Mouse (Mus musculus): Measurements from ENCODE around the gene B3gnt5. TPM values are rescaled to one million over a fixed set of nuclear protein-coding genes. Genes with fewer than 3 reads are reported as not detected.
A peak's percentile ranks its signal among the peaks of the same experiment; 100 is the strongest.
"Not testable (repeated sequence)": the region's sequence is repeated elsewhere in the genome, so short reads cannot be mapped to it uniquely, and the experiment has no call there.

Gene B3gnt5
- polyA plus RNA-seq (2015; fragmentation: Nextera tagmentation; extraction: Ambion mirVana), result 3.4 and 4.7 TPM in 2 replicates

DNA sequence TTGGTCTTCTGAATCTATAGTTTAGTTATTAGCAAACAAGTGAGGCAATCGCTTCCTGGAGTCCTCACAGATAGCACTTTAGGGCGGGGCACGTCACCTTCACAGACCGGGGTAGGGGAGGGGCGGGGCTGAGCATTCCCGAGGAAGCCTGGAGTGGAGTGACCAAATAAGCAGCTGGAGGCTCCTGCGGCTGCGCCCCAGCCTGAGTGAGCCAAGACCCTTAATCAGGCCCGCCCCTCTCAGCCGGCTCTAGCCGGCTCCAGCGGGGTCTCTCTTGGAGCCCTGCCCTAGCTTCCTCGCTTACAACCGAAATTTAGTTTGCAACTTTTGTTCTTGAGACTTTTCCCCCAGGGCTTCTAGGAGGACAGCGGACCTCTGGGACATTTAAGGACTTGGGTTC is at the start of gene B3gnt5:
Gene B3gnt5, plus strand, starts transcription at position 135 of the 400 bp plus-strand sequence.
- Histone ChIP-seq H3K27ac (ENCODE audit: low read length) (0 out of 2 replicates have a peak within 1 kb of the TSS, but pooled peaks have one; percentile 35), H3K9ac (replicated peaks; ENCODE audit: low read depth) (peak within 1 kb of the TSS; percentile 42), H3K4me3 (ENCODE audit: low read depth, low read length) (peak within 1 kb of the TSS; percentile 58), H3K36me3 (ENCODE audit: insufficient read depth, low read length) (no peaks in the 10 kb centered on the region), H3K4me1 (ENCODE audit: insufficient read depth, low read depth, low read length) (no peaks in the 10 kb centered on the region), H3K4me2 (replicated peaks; ENCODE audit: low read depth, low read length) (peak within 1 kb of the TSS; percentile 98), H3K9me3 (ENCODE audit: low read length) (no peaks in the 10 kb centered on the region), H3K27me3 (replicated peaks; ENCODE audit: insufficient read depth, low read length) (no peaks in the 10 kb centered on the region)
- peak; percentile 92 for DNase-seq (ENCODE audit: low spot score)
- peak; percentile 96 for ATAC-seq
- WGBS, result under 1% methylated on average over 15 of the region's 15 CpGs
- TF ChIP-seq EP300 (IDR thresholded peaks at IDR 0.05) (no peak), CTCF (IDR thresholded peaks at IDR 0.05) (no peak)

DNA sequence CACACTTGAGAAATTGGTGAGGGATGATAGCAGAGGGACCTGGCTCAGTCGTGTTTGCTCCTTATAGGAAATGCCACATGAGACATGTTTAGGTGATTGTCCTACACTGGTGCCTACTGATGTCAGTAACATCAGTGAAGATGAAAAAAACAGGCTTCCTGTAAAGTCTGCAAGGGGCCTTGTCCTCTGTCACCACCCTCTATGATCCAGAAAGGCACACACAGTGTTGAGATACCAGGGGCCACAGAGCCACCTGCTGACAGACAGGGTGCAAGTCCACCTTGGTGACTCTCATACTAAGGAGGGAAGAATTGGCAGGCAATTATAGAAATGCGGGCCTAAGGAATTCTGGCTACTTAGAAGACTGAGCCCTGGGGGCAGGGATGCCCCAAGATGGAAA is 39.0 kb upstream of the B3gnt5 start:
- DNase-seq (ENCODE audit: low spot score) (peak; percentile 40), ATAC-seq (peak; percentile 35; the same call in 1 of the 2 replicates)
- Histone ChIP-seq H3K4me1 (ENCODE audit: insufficient read depth, low read depth, low read length) (no peaks in the 10 kb centered on the region), H3K36me3 (ENCODE audit: insufficient read depth, low read length) (no peaks in the 10 kb centered on the region), H3K4me3 (ENCODE audit: low read depth, low read length) (no peak overlapping the region), H3K27me3 (replicated peaks; ENCODE audit: insufficient read depth, low read length) (no peaks in the 10 kb centered on the region), H3K4me2 (replicated peaks; ENCODE audit: low read depth, low read length) (no peak overlapping the region), H3K9me3 (ENCODE audit: low read length) (no peaks in the 10 kb centered on the region), H3K27ac (ENCODE audit: low read length) (no peak overlapping the region), H3K9ac (replicated peaks; ENCODE audit: low read depth) (no peak overlapping the region)
- WGBS, result 36% methylated on average over 2 of the region's 2 CpGs
- peak; percentile 59 for TF ChIP-seq CTCF (IDR thresholded peaks at IDR 0.05)
- no peak for TF ChIP-seq EP300 (IDR thresholded peaks at IDR 0.05)

DNA sequence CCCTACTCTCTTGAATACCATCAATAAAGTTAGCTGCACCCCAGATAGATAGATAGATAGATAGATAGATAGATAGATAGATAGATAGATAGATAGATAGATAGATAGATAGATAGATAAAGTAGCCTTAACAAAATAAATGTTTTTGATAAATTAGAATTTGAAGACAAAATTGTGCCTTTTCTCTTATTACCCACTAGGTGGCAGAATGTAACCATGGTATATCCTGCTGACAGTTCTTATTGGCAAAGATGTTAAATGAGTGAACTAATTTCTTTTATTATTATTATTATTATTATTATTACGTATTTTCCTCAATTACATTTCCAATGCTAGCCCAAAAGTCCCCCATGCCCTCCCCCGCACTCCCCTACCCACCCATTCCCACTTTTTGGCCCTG is 35.9 kb upstream of the B3gnt5 start:
- not testable (repeated sequence) for H3K9me3 ChIP-seq (ENCODE audit: low read length); H3K4me2 ChIP-seq (replicated peaks; ENCODE audit: low read depth, low read length); H3K4me1 ChIP-seq (ENCODE audit: insufficient read depth, low read depth, low read length); H3K36me3 ChIP-seq (ENCODE audit: insufficient read depth, low read length); H3K27me3 ChIP-seq (replicated peaks; ENCODE audit: insufficient read depth, low read length); H3K9ac ChIP-seq (replicated peaks; ENCODE audit: low read depth); ATAC-seq; H3K27ac ChIP-seq (ENCODE audit: low read length); H3K4me3 ChIP-seq (ENCODE audit: low read depth, low read length)
- WGBS, result 38% methylated on average over 2 of the region's 2 CpGs
- peak; percentile 64 for DNase-seq (ENCODE audit: low spot score)
- TF ChIP-seq CTCF (IDR thresholded peaks at IDR 0.05), result peak; percentile 61

DNA sequence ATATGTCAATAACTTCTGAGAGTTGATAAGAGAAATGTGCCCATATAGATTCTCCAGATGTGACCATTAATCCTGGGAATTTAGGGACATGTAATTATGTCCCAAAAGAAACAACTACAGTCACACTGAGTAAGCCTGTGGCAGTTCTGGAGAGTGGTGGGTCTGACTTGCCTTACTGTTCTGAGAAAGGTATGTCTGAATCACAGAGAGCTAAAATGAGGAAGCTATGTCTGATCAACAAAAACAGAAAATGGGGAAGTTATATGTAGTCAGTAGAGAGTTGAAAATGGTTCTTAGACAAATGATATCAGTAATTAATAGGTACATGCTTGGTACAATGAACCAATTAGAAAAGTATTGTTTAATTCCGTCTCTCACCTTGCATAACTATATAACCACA is 27.1 kb upstream of the B3gnt5 start:
- H3K27me3 ChIP-seq (replicated peaks; ENCODE audit: insufficient read depth, low read length), result no peaks in the 10 kb centered on the region
- ATAC-seq (no peak), DNase-seq (ENCODE audit: low spot score) (no peak)
- TF ChIP-seq EP300 (IDR thresholded peaks at IDR 0.05) (no peak), CTCF (IDR thresholded peaks at IDR 0.05) (no peak)
- no peaks in the 10 kb centered on the region for H3K36me3 ChIP-seq (ENCODE audit: insufficient read depth, low read length)
- H3K9ac ChIP-seq (replicated peaks; ENCODE audit: low read depth), result no peak overlapping the region
- WGBS, result 85% methylated on average over 1 of the region's 1 CpGs
- no peaks in the 10 kb centered on the region for H3K4me1 ChIP-seq (ENCODE audit: insufficient read depth, low read depth, low read length)
- no peak overlapping the region for H3K27ac ChIP-seq (ENCODE audit: low read length)
- no peak overlapping the region for H3K4me3 ChIP-seq (ENCODE audit: low read depth, low read length)
- H3K9me3 ChIP-seq (ENCODE audit: low read length), result no peaks in the 10 kb centered on the region
- H3K4me2 ChIP-seq (replicated peaks; ENCODE audit: low read depth, low read length), result no peak overlapping the region

DNA sequence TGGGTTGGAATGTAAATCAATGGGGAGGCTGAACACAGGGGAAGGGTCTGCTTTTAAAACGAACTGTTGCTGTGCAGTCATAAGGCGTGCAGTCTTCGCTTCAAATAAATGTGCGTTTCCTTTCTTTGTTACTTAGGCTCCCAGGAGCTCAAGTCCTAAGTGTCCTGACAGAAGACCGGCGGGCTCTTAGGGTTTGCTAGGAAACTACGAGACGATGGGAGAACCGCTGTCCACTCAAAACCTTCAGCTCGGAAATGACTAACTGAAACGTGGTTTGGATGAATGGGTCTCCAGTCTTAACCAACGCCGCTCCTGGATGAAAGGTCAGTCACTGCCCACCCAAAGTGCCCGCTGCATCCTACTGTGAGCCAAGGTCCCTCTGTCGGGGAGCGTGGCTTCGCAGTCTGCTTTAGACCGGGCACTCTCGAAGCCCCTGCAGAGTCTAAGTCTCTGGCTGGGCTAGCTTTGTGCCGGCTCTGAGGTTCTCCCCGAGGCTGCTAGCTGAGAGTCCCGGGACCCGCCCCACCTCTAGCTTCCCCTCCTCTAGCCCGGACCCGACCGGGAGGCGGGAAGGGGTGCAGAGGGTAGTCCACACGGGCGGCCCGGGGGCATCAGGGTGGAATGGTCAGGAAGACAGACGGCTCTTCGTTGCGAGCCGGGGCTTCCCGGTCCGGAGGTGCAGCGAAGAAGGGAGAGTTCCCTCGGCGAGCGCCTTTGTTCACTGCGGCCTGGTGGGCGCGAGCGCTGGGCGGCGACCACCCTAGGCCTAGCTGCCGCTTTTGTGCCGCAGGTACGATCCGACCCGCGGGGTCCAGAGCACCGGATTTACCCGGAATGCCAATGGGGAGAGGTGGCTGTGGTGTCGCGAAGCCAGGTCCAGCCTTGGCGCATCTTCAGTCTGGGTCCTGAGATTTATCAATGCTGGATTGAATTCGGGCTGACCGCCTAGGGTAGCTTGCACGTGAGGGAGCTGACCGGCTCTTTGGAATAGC is 793 bp downstream of the B3gnt5 start:
- Histone ChIP-seq H3K9ac (replicated peaks; ENCODE audit: low read depth) (peak overlapping the region; percentile 42), H3K4me1 (ENCODE audit: insufficient read depth, low read depth, low read length) (no peaks in the 10 kb centered on the region), H3K9me3 (ENCODE audit: low read length) (no peaks in the 10 kb centered on the region), H3K27ac (ENCODE audit: low read length) (0 out of 2 replicates have a peak overlapping the region, but pooled peaks have one; percentile 35), H3K4me2 (replicated peaks; ENCODE audit: low read depth, low read length) (peak overlapping the region; percentile 98), H3K27me3 (replicated peaks; ENCODE audit: insufficient read depth, low read length) (no peaks in the 10 kb centered on the region), H3K36me3 (ENCODE audit: insufficient read depth, low read length) (no peaks in the 10 kb centered on the region), H3K4me3 (ENCODE audit: low read depth, low read length) (peak overlapping the region; percentile 58)
- peak; percentile 10 for DNase-seq (ENCODE audit: low spot score)
- WGBS, result under 1% methylated on average over 60 of the region's 61 CpGs
- TF ChIP-seq EP300 (IDR thresholded peaks at IDR 0.05), result no peak
- TF ChIP-seq CTCF (IDR thresholded peaks at IDR 0.05), result no peak
- ATAC-seq, result peak; percentile 52

DNA sequence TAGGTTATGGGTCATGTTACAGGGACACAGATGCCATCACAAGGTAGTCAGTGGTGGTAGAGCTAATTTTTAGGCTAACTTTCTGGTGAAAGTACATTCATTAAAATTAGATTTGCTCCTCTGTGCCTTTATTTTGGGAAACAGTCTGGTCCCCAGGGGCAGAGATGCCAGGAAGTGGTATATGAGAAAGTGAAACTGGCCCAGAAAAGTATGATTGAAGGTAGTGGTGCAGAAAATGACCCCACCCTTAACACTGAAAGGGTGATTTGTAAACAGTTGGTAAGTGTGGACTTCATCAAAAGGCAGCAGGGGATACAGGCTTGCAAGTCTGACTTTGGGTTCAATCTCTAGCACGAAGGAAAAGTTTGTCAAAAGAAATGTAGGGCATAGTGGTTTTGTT is 1.7 kb downstream of the B3gnt5 start:
- Histone ChIP-seq H3K27me3 (replicated peaks; ENCODE audit: insufficient read depth, low read length) (no peaks in the 10 kb centered on the region), H3K4me3 (ENCODE audit: low read depth, low read length) (peak overlapping the region; percentile 58; the same call in 1 of the 2 replicates), H3K27ac (ENCODE audit: low read length) (no peak overlapping the region), H3K9ac (replicated peaks; ENCODE audit: low read depth) (no peak overlapping the region), H3K4me2 (replicated peaks; ENCODE audit: low read depth, low read length) (peak overlapping the region; percentile 98), H3K4me1 (ENCODE audit: insufficient read depth, low read depth, low read length) (no peaks in the 10 kb centered on the region), H3K9me3 (ENCODE audit: low read length) (no peaks in the 10 kb centered on the region; the same call in 1 of the 2 replicates), H3K36me3 (ENCODE audit: insufficient read depth, low read length) (no peaks in the 10 kb centered on the region; the same call in 1 of the 2 replicates)
- ATAC-seq, result no peak
- DNase-seq (ENCODE audit: low spot score), result no peak
- WGBS, result 38% methylated on average over 1 of the region's 1 CpGs
- TF ChIP-seq CTCF (IDR thresholded peaks at IDR 0.05) (no peak), EP300 (IDR thresholded peaks at IDR 0.05) (no peak)

All from lung, postnatal 0 days (tissue).